8 mouse cellular contexts compared by ENCODE assay signal in the genomic region with DNA sequence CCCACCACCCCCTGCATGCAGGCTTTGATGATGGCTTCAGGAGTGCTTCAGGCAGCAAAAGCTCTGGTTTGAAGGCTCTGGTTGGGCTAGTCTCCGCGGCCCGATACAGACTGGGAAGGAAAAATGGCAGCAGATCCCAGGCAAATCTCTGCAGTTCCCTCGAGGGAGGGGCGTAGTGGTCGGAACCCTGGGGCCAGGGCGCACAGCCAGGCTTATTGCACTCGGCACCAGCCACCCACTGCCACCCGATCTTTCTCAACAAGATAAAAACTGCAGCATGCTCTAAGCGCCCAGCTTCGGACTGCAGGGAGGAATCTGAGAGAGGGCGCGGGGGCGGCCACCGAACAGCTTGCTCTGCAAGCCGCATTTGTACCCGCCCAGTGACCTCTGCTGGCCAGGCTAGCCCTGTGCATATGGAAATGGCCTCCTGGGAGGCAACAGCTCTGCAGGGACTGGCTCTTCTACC. TPM values are rescaled to one million over a fixed set of nuclear protein-coding genes. Genes with fewer than 3 reads are reported as not detected.
DNase-seq lines count a peak whose midpoint lies in the region; ATAC-seq and TF ChIP-seq lines count a peak whose summit lies in the region.

No protein-coding gene starts in this region.

- ATAC-seq in forebrain, embryonic 14.5 days: peak; percentile 46; the same call in 1 of the 2 replicates
- peak; percentile 33; the same call in 1 of the 2 replicates for ATAC-seq in hindbrain, embryonic 12.5 days (ENCODE audit: low FRiP score)
- ATAC-seq in limb, embryonic 12.5 days (ENCODE audit: insufficient number of reproducible peaks, insufficient read depth, low FRiP score, low TSS enrichment, low read depth): peak; percentile 17; the same call in 1 of the 2 replicates
- ATAC-seq in neural tube, embryonic 14.5 days (ENCODE audit: low read depth): peak; percentile 66; the same call in 1 of the 2 replicates

- no peaks in the 10 kb centered on the region for H3K36me3 ChIP-seq in kidney, adult 2 months (ENCODE audit: control insufficient read depth, insufficient read depth, low read length)
- H3K36me3 ChIP-seq in forebrain, embryonic 14.5 days (ENCODE audit: control insufficient read depth, insufficient read depth, low read length): no peaks in the 10 kb centered on the region
- no peaks in the 10 kb centered on the region for H3K36me3 ChIP-seq in hindbrain, embryonic 12.5 days
- H3K36me3 ChIP-seq in limb, embryonic 12.5 days: no peaks in the 10 kb centered on the region
- no peaks in the 10 kb centered on the region for H3K36me3 ChIP-seq in neural tube, embryonic 14.5 days (ENCODE audit: control insufficient read depth, insufficient read depth, low read length)

- no peak overlapping the region for H3K27ac ChIP-seq in kidney, adult 2 months (ENCODE audit: insufficient read depth, low read depth, low read length)
- H3K27ac ChIP-seq in forebrain, embryonic 14.5 days (ENCODE audit: low read depth, low read length): no peak overlapping the region
- no peak overlapping the region for H3K27ac ChIP-seq in hindbrain, embryonic 12.5 days
- no peak overlapping the region for H3K27ac ChIP-seq in limb, embryonic 12.5 days
- no peak overlapping the region for H3K27ac ChIP-seq in neural tube, embryonic 14.5 days (ENCODE audit: low read depth, low read length)

- DNase-seq in kidney, adult 18-20 months: peak; percentile 4
- DNase-seq in kidney, adult 2 months: no peak
- peak; percentile 79 for DNase-seq in cerebellum, adult 11-12 months
- peak; percentile 33 for DNase-seq in forebrain, embryonic 14.5 days (ENCODE audit: low spot score)
- DNase-seq in spleen, postnatal 4 days (ENCODE audit: low spot score in 2 of 2): no peak

- H3K27me3 ChIP-seq in kidney, adult 2 months (replicated peaks; ENCODE audit: control insufficient read depth, insufficient read depth, low read length): no peaks in the 10 kb centered on the region
- no peaks in the 10 kb centered on the region for H3K27me3 ChIP-seq in forebrain, embryonic 14.5 days (replicated peaks; ENCODE audit: control insufficient read depth, insufficient read depth, low read length)
- H3K27me3 ChIP-seq in hindbrain, embryonic 12.5 days: 0 out of 2 replicates have a peak, but pooled peaks cover 2% of the 10 kb centered on the region
- peaks cover 40% of the 10 kb centered on the region for H3K27me3 ChIP-seq in limb, embryonic 12.5 days
- no peaks in the 10 kb centered on the region for H3K27me3 ChIP-seq in neural tube, embryonic 14.5 days (ENCODE audit: control insufficient read depth, insufficient read depth, low read length)

- peak overlapping the region; percentile 50; the same call in 1 of the 2 replicates for H3K9ac ChIP-seq in forebrain, embryonic 14.5 days (ENCODE audit: low read length)
- peak overlapping the region; percentile 49; the same call in 1 of the 2 replicates for H3K9ac ChIP-seq in hindbrain, embryonic 12.5 days
- H3K9ac ChIP-seq in limb, embryonic 12.5 days (replicated peaks): peak overlapping the region; percentile 23; the same call in 1 of the 2 replicates
- H3K9ac ChIP-seq in neural tube, embryonic 14.5 days (replicated peaks; ENCODE audit: low read depth, low read length): peak overlapping the region; percentile 28; the same call in 1 of the 2 replicates

- H3K9me3 ChIP-seq in forebrain, embryonic 14.5 days (replicated peaks; ENCODE audit: control insufficient read depth, low read length): no peaks in the 10 kb centered on the region
- H3K9me3 ChIP-seq in hindbrain, embryonic 12.5 days (replicated peaks): no peaks in the 10 kb centered on the region
- H3K9me3 ChIP-seq in limb, embryonic 12.5 days: no peaks in the 10 kb centered on the region
- no peaks in the 10 kb centered on the region for H3K9me3 ChIP-seq in neural tube, embryonic 14.5 days (ENCODE audit: control insufficient read depth, low read length)

- peak overlapping the region; percentile 42 for H3K4me2 ChIP-seq in forebrain, embryonic 14.5 days (ENCODE audit: low read length)
- peak overlapping the region; percentile 55 for H3K4me2 ChIP-seq in hindbrain, embryonic 12.5 days (replicated peaks)
- peak overlapping the region; percentile 49 for H3K4me2 ChIP-seq in limb, embryonic 12.5 days
- H3K4me2 ChIP-seq in neural tube, embryonic 14.5 days (ENCODE audit: low read depth, low read length): peak overlapping the region; percentile 40

- no peaks in the 10 kb centered on the region for H3K4me1 ChIP-seq in kidney, adult 2 months (ENCODE audit: control insufficient read depth, insufficient read depth, low read length)
- H3K4me1 ChIP-seq in forebrain, embryonic 14.5 days (ENCODE audit: control insufficient read depth, insufficient read depth, low read length): no peaks in the 10 kb centered on the region
- peaks cover 9% of the 10 kb centered on the region for H3K4me1 ChIP-seq in hindbrain, embryonic 12.5 days
- no peaks in the 10 kb centered on the region for H3K4me1 ChIP-seq in limb, embryonic 12.5 days (replicated peaks)
- H3K4me1 ChIP-seq in neural tube, embryonic 14.5 days (ENCODE audit: control insufficient read depth, insufficient read depth, low read length): peaks cover 3% of the 10 kb centered on the region; the same call in 1 of the 2 replicates

- no peak for TF ChIP-seq CTCF in kidney, adult 2 months (conservative IDR thresholded peaks at IDR 0.05; ENCODE audit: insufficient read depth, insufficient read length, low read depth, low read length)

- H3K4me3 ChIP-seq in kidney, adult 2 months (ENCODE audit: insufficient read depth, low read depth, low read length): no peak overlapping the region
- H3K4me3 ChIP-seq in forebrain, embryonic 14.5 days (ENCODE audit: low read depth, low read length): peak overlapping the region; percentile 21
- H3K4me3 ChIP-seq in hindbrain, embryonic 12.5 days: peak overlapping the region; percentile 15; the same call in 1 of the 2 replicates
- peak overlapping the region; percentile 28 for H3K4me3 ChIP-seq in limb, embryonic 12.5 days (replicated peaks)
- peak overlapping the region; percentile 19; the same call in 1 of the 2 replicates for H3K4me3 ChIP-seq in neural tube, embryonic 14.5 days (ENCODE audit: low read depth, low read length)

- TF ChIP-seq POLR2A in kidney, adult 2 months (IDR thresholded peaks at IDR 0.05; ENCODE audit: low read depth, low read length): no peak

- WGBS in kidney, adult 2 months: 5% methylated on average over 17 of the region's 17 CpGs
- WGBS in forebrain, embryonic 14.5 days: 1% methylated on average over 17 of the region's 17 CpGs
- WGBS in hindbrain, embryonic 12.5 days: 2% methylated on average over 17 of the region's 17 CpGs
- WGBS in limb, embryonic 12.5 days: 3% methylated on average over 17 of the region's 17 CpGs
- 3% methylated on average over 17 of the region's 17 CpGs for WGBS in neural tube, embryonic 14.5 days

RNA-seq across cellular contexts. Expression of a gene that starts 23.0 kb away (rescaled TPM):
- not detected in 2 replicates for polyA plus RNA-seq in kidney, adult 2 months (2012; rRNA removed)
- polyA plus RNA-seq in forebrain, embryonic 14.5 days (2014; fragmentation: Nextera tagmentation; extraction: Ambion mirVana): not detected in 2 replicates
- polyA plus RNA-seq in hindbrain, embryonic 12.5 days (2016; fragmentation: Nextera tagmentation; extraction: Ambion mirVana): not detected in 2 replicates
- polyA plus RNA-seq in limb, embryonic 12.5 days (2016; fragmentation: Nextera tagmentation; extraction: Ambion mirVana): not detected in 2 replicates
- not detected in 2 replicates for polyA plus RNA-seq in neural tube, embryonic 14.5 days (2014; fragmentation: Nextera tagmentation; extraction: Ambion mirVana)

RNA-seq across cellular contexts. Expression of a gene that starts 58.9 kb away (rescaled TPM):
- polyA plus RNA-seq in kidney, adult 2 months (2012; rRNA removed): 0.23 and 0.34 TPM in 2 replicates
- 0.44 and 0.49 TPM in 2 replicates for polyA plus RNA-seq in forebrain, embryonic 14.5 days (2014; fragmentation: Nextera tagmentation; extraction: Ambion mirVana)
- 0.57 and 0.67 TPM in 2 replicates for polyA plus RNA-seq in hindbrain, embryonic 12.5 days (2016; fragmentation: Nextera tagmentation; extraction: Ambion mirVana)
- 0.03 and 0.04 TPM in 2 replicates for polyA plus RNA-seq in limb, embryonic 12.5 days (2016; fragmentation: Nextera tagmentation; extraction: Ambion mirVana)
- polyA plus RNA-seq in neural tube, embryonic 14.5 days (2014; fragmentation: Nextera tagmentation; extraction: Ambion mirVana): 2.0 and 3.2 TPM in 2 replicates

Comparison
In these comparisons a context has a peak if more than half of its experiments do, and no peak if none do; other contexts are left out.
1. DNase-seq: peak in kidney, adult 18-20 months (single experiment), cerebellum, adult 11-12 months (single experiment) and forebrain, embryonic 14.5 days (single experiment); none in kidney, adult 2 months (single experiment) and spleen, postnatal 4 days (0 of 2).
2. Peak in every context shown above with its lines, with median percentiles within 50 percentile points of each other: ATAC-seq, H3K4me2 ChIP-seq and H3K9ac ChIP-seq.